Mouse (Mus musculus): ENCODE measurements at regions not wholly inside any gene's neighbourhood (a gene's known extent, or its start where the extent isn't known, plus 50 kb on each side); places are given as distances from the start of the nearest gene placed in this dataset.
A peak's percentile ranks its signal among the peaks of the same experiment; 100 is the strongest.

DNA sequence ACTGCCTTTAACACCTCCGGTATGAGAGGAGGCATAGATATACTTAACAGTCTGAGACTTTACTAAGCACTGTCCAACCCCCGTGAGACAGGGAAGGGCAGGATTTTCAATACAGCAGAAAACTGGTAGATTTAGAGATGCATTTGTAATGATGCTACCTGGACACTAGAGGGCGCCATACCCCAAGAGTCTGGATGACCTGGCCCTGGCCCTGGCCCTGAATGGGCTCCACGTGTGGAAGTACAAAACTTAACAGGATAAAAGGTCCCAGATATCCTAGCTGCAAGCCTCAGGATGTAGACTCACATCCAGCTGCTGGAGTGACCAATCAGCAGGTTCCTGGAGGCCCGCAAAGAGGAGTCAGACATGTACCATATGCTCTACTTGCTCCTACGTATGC lies 393.3 kb downstream of the Sox9 start:
- peak in 1 of 2 experiments; percentile 56 for DNase-seq (ENCODE audit: low spot score in 2 of 2)

DNA sequence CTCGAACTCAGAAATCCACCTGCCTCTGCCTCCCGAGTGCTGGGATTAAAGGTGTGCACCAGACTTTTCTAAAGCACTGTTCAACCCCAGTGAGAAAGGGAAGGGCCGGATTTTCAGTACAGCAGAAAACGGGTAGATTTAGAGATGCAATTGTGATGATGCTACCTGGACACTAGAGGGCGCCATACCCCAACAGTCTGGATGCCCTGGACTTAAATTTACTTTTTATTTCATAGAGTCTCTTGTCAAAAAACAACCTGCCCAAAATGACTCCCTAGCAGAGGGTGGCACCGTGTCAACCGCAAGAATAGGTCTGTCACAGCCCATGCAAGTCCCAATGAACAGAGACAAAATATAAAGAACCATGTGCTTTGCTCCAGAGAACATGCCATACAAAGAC lies 394.2 kb downstream of the Sox9 start:
- peak in 1 of 2 experiments; percentile 60 for DNase-seq (ENCODE audit: low spot score in 2 of 2)

DNA sequence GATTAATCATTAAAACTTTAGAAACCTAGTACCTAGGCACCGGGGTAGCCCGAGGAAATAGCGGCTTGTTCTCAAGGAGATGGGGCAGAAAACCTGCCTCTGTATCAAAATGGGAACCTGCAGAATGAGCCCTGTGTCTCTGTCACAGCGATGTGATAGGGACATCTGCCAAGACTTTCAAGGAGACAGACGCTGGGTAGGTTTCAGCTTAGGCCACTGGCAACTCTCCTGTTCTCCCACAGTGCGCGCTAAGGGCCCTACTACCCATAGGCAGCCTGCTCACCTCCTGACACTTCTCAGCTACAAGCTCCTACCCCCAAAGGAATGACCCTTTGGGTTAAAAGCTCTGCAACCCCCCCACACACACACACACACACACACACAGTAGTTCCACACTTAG lies 396.4 kb downstream of the Sox9 start:
- no peak for DNase-seq (ENCODE audit: low spot score in 2 of 2)

DNA sequence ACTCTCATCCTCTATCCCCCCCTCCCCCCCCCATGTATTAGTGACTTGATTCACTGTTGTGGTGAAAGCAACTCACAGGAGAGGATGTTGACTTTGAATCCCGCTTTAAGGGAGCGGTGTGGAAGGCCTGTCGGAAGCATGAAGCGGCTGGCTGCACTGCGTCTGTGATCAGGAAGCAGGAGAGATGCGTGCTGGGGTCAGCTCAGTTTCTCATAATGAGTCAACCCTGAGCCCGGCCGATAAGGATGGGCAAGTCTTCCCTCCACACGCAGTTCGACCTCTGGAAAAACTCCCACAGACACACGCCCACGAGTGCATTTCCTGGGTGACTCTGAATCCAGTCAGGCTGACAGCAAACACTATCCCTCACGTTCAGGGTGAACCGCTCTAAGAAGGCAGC lies 398.0 kb downstream of the Sox9 start:
- no peak for DNase-seq (ENCODE audit: low spot score in 2 of 2)

DNA sequence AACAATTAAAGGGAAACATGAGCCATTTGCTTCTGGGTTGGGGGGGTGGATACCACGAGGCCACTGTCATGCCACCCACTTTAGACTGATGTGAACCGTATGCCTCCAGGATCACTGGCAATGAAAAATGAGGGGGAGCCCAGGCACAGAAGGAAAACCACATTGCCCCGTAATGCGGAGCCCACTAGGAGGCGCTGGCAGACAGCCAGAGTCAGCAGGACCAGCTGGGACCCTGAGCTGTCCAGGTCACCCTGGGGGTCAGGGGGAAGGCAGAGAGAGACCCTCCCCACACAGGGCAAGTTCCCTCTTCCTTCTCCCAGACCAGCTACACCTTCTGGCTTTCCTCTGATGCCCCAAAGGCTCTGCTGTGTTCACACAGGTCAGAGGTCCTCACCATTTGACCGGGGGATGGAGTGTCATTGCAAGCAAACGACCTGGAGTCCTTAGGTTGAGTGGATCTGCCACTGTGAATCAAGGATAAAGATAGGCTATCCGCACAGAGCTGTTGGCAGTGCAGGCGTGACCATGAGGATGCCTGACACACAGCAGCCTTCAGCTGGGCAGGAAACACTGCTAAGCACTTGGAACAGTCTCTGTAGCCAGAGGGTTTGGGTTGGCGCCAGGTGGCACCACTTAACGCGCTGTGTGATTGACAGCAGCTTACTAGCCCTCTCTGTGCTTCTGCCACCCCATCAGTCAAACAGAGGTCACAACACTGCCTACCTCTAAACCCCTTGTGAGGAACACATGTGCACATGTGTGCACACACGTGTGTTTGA lies 400.2 kb downstream of the Sox9 start:
- DNase-seq (ENCODE audit: low spot score in 2 of 2): peak in 1 of 2 experiments; percentile 62

DNA sequence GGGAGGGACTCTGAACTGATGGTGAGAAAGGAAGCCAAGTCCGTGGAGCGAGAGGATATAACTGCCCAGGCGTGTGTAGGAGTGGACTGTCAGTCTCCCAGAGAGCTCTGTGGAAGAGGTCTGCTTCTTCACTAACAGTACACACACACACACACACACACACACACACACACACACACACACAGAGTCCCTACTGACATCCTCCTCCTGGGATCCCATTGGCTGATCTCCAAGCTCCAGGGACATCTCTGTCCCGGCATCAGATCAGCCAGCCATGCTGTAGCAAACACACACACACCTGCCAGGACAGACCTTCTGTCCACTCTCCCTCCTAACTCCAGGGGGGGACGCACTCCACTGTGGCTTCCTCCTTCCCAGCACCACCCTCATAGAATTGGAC lies 401.5 kb downstream of the Sox9 start:
- DNase-seq (ENCODE audit: low spot score in 2 of 2): no peak

DNA sequence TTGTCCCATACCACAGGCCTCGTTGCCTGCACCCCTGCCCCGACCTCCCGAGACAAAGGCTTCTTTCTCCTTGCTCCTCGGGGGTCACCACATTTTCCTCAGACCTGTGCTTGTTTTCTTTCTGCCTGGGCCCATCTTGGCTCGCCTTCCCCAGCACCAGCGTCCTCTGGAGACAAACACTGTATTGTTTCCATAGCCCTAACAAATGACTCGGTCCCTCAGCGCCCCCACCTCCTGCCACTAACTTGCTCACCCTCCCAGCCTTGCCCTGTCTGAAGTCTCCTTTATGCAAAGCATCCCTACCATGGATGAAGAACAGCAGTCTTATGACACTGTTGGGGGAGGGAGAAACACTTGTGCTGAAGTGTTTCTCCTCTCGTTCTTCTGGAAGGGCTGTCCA lies 402.1 kb downstream of the Sox9 start:
- DNase-seq (ENCODE audit: low spot score in 2 of 2): no peak

DNA sequence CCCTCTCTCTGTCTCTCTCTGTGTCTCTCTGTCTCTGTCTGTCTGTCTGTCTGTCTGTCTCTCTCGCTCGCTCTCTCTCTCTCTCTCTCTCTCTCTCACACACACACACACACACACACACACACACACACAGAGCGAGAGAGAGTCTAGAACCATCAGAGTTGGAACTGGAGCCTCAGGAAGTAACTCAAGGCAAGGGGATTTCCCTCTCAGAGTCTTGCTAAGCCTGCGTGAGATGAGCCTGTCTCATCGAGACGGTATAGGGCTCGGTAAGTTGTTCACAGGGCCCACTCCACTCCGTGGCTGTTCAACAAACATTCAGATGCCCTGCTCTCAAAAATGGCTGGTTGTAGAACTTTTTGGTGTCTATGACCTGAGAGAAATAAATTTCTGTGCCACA lies 405.4 kb downstream of the Sox9 start:
- no peak for DNase-seq (ENCODE audit: low spot score in 2 of 2)

DNA sequence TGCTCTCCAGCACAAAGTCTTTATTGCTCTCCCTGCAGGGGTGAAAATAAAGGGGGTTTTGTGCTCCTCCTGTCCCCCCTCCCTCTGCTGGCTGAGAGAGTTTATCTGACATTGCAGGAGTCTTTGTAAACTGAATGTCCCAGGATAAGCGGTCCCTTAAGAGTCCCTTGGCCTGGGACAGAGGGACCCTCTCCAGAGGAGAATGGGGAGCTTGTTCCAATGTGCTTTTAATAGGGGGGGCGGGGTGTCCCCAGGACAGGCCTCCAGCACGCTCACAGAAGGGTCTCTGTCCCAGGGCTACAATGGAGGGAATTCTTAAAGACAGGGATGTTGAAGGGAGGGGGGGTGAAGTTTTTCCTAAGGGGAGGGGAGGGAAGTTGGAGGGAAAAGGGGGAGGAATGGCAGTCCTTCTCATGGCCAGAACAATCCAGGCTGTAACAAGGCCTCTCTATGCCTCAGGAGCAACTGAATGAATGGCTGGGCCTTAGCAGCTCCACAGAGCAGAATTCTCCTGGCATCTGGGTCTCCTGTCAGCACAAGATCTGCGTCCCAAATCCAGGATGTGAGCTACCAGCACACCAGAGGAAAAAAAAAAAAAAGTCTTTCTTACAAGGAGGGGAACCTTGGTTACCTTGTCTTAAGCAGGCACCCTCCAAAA lies 406.4 kb downstream of the Sox9 start:
- no peak for DNase-seq (ENCODE audit: low spot score in 2 of 2)

DNA sequence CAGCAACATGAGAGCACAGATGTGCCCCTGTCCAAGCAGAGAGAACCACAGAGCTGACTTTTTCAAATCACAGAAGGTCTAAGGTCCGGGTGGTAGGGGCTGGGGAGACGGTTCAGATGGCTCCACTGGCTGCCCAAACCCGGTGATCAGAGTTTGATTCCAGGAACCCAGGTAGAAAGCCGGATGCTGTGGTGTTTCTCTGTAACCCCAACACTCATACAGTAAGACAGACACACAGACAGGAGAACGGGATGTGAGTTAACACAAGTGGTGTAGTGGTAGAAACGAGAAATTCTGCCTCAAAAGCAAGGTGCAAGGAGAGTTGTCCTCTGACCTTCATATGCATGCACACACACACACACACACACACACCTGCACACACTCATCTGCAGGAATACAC lies 408.0 kb downstream of the Sox9 start:
- DNase-seq (ENCODE audit: low spot score in 2 of 2): no peak

DNA sequence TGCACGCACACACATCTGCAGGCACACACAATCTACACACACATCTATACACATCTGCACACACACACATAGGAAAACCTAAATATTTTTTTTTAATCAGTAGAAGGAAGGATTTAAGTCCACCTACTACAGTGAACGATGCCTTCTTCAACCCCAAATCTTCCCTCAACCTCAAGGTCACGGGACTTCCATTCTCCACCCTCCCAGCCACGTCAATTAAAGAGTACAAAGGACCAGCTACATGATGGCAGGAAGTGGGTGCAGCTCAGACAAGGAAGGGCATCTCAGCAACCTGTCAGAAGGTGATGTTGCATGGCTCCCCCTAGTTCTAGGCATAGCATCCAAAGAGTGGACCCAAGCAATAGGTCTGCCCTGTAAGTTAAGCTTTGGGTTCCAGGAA lies 408.5 kb downstream of the Sox9 start:
- no peak for DNase-seq (ENCODE audit: low spot score in 2 of 2)

DNA sequence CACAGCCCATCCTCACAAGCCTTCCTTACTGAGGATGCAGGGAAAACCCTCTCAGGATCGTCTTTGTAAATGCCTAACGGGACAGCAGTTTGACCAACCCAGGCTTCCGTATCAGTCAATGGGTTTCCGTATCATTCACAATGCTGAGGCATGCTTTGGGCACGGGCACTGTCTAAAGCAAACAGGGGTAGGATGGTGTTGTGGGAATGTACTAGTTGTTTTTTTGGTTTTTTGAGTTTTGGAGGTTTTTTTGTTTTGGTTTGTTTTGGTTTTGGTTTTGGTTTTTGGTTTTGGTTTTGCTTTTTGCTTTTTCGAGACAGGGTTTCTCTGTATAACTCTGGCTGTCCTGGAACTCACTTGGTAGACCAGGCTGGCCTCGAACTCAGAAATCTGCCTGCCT lies 409.0 kb downstream of the Sox9 start:
- no peak for DNase-seq (ENCODE audit: low spot score in 2 of 2)

DNA sequence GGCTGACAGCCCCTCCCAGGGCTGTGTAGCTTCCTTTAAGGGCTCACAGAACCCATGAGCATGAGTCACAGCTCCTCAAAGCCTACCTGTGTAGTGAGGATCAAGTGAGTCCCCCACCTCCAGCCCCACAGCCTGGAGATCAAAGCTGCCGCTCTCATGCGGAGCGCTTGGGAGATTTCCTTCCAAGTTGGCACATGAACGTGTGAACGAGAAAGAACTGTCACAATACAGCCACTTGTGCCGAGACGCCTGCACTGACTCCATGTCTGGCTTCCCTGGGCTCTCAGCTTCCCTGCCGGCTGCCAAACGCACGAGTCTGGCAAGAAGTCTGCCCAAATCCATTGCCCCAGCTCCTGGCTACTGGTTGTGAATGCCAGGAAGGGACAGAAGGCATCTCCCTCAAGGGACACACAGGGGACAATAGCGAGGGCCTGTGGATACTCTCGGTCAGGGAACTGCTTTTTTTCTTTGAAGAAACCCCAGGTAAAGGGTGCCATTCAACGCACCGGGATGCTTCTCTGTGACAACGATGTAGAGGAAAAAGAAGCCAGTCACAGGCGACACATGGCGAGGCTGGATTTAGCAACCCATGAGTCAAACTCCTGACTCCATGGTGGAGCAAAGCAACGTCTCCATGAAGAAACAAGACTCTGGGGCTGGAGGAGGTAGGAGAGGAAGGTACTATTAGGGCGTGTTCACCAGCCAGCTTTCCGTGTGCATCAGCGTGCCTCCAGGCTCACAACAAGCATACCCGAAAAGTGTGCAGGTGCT lies 410.2 kb downstream of the Sox9 start:
- DNase-seq (ENCODE audit: low spot score in 2 of 2): peak in 1 of 2 experiments; percentile 66

DNA sequence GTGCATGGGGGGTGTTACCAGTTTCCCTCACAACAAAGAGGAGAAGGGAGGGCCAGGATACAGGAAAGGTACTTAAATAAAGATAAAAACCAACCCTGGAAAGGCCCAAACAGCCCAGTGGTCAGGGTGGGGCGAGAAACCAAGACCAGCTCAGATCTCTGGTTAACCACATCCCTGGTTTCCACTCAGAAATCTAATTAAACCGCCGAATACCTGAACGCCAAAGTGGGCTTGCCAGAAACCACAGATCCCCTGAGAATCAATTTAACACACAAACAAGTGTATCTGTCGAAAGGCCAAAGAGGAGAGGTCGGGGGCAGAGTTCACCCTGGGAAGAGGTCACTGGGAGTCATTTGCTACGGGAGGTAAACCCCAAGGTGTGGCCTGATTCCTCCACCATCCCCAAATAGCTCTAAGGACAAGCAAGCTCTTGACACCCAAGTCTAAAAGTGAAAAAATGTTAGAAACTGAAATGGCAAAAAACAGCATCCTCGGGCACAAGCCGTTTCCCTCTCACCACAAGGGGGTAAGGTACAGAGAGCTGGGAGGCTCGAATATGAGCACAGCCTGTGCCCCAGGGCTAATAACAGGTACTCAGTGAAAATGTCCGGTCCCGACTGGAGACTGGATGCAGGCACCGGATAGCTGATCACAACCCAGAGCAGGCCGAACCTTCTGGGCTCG lies 412.3 kb downstream of the Sox9 start:
- DNase-seq (ENCODE audit: low spot score in 2 of 2): no peak

All from cerebellum, postnatal 4 days (tissue).